Mouse (Mus musculus) cerebellum, adult 11 months (tissue): ENCODE results near the gene Grap.

ENCODE experiments used
- DNase-seq: peaks from one replicate; pipeline ENCODE4 v3.0.0; 2022

The Grap gene

GRCm38 (mm10) chr11:61659011-61659858, 6.2 kb downstream of the Grap start:
- DNase-seq: peak; percentile 52

- DNase-seq: peak; percentile 35
These were observed 6.9 kb downstream of the Grap start for GRCm38 (mm10) chr11:61660001-61660400.

GRCm38 (mm10) chr11:61660806-61661392, 7.8 kb downstream of the Grap start:
- DNase-seq: no peak

- DNase-seq: no peak
These were observed 9.1 kb downstream of the Grap start for GRCm38 (mm10) chr11:61662189-61662588.

GRCm38 (mm10) chr11:61665401-61665800, 12.3 kb downstream of the Grap start:
- no peak for DNase-seq

GRCm38 (mm10) chr11:61665991-61666799, 13.1 kb downstream of the Grap start:
- peak; percentile 40 for DNase-seq

GRCm38 (mm10) chr11:61667248-61667647, 14.2 kb downstream of the Grap start:
- DNase-seq: no peak

GRCm38 (mm10) chr11:61667782-61668181, 14.7 kb downstream of the Grap start:
- DNase-seq: no peak

- no peak for DNase-seq
These were observed 16.7 kb downstream of the Grap start for GRCm38 (mm10) chr11:61669492-61670490.

- no peak for DNase-seq
These were observed 18.8 kb downstream of the Grap start for GRCm38 (mm10) chr11:61671781-61672383.

GRCm38 (mm10) chr11:61673686-61674085, 20.6 kb downstream of the Grap start:
- DNase-seq: peak; percentile 55

GRCm38 (mm10) chr11:61674151-61674838, 21.2 kb downstream of the Grap start:
- DNase-seq: no peak

GRCm38 (mm10) chr11:61674839-61675159, 21.7 kb downstream of the Grap start:
- DNase-seq: no peak

GRCm38 (mm10) chr11:61675332-61675731, 22.3 kb downstream of the Grap start:
- no peak for DNase-seq

- no peak for DNase-seq
These were observed 23.3 kb downstream of the Grap start for GRCm38 (mm10) chr11:61676216-61676854.

GRCm38 (mm10) chr11:61677709-61678108, 24.6 kb downstream of the Grap start:
- DNase-seq: no peak

- no peak for DNase-seq
These were observed 26.2 kb downstream of the Grap start for GRCm38 (mm10) chr11:61679091-61679866.

GRCm38 (mm10) chr11:61683907-61684731, 31.1 kb downstream of the Grap start, which contains the start of gene Fam83g:
Gene Fam83g, plus strand, starts transcription at chr11:61684091.
- no peak for DNase-seq
